Mouse (Mus musculus) adrenal gland, adult 10 weeks (tissue): ENCODE data around the gene Chrna10. TPM values are rescaled to one million over a fixed set of nuclear protein-coding genes. Genes with fewer than 3 reads are reported as not detected.

Source experiments
- polyA plus RNA-seq: library from polyadenylated mRNA; stranded (reverse); fragments of 350-450 nt; fragmentation: Illumina TruSeq; extraction: RNeasy Lipid Tissue Mini Kit (QIAGEN cat#74804); gene quantifications from one replicate; pipeline ENCODE4 v1.2.3, GENCODE M21; 2014; ENCODE audit warnings: low read depth, low replicate concordance

Gene Chrna10
- polyA plus RNA-seq, result not detected

DNA sequence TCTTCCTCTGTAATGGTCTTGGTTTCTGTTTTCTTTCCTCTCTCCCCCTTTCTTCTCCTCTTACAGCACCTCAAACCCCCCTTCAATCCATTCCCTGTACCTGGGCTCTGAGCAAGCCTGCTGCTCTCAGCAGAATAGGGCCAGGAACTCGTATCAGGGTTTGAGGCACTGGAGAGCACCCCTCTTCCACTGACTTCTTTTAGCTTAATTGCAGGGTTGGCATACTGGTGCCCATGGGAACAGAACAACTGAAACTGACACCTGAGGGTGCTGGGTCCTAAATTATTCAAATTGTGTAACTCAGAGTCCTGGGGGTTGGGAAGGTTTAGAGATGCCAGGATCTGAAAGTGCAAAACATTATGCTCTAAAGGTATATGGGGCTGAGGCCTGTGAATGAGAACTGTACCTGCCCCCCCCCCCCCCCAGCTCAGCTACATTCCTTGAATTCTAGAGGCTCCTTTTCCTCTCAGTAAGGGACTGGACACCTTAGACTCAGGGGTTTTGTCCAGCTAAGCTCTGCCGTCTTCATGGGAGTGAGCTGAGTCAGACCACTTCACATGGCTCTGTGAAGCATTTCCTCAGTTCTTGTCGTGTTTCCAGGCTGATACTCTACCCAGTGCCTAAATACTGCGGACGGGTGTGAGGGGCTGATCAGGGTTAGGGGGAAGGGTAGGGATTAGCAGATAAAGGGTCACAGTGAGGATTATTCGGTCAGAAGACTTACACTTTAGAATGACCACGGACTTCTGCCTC is at the start of gene Chrna10:
Gene Chrna10 (minus strand): TSS at position 250 of the 753 bp plus-strand sequence.

DNA sequence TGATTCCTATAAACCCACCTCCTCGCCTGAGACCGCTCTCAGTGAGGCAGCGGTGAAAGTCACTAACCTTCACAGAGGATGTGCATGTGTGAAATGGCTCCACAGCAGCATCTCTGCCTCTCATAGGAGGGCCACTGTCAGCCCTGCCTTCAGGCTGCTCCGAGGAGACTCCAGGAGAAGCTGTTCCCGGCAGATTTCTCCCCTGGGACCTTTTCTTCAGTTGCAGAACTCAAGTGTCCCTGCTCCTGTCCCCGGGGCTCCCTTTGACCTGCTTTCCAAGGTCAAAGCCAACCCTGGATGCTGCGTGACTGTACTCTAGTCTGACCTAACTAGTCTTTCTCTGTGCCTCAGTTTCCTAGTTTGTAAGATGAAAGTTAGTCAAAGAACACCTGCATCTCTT is 7.5 kb downstream of the Chrna10 start, which contains the start of gene Art5:
Gene Art5 (minus strand): TSS at position 319 of the 400 bp plus-strand sequence.

DNA sequence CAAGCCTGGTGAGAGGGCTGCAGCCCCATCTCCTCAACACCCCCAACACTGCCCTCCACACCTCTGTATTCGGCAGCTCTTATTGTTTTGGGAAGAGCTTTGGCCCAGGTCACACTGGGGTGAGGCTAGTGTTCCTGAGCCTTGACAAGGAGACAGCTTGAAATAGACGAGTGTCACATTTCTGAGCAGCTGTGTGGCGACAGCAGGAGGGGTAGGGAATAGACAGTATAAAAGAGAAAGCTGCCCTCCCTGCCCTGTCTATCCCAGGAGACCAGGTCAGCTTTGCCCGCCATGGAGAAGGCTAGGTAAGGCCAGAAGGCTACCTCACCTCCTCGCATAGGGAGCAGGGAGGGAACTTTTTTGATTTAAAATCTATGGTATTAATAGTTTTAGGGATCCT is 15.1 kb downstream of the Chrna10 start, which contains the start of gene Art1:
Gene Art1 (plus strand): TSS at position 257 of the 400 bp plus-strand sequence.

DNA sequence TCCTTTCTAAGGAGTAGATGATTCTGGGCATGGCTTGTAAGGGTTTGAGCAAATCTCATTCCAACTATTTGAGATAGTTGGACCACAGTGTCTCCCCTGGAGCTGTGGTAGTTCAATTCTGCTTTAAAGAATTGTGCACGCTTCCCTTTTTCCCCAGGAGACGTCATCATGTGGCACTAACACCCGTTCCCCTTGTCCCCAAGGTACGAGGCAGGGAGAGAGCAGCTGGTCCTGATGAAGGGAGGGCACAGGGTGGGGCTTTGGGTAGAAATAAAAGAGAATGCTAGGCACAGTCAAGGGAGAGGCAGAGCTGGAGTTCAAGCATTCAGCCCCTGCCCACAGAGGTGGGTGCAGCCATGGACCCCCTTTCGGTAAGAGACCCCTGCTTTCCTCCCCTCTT is 33.8 kb downstream of the Chrna10 start, which contains the start of gene Trpc2:
Gene Trpc2 (plus strand): TSS at position 301 of the 400 bp plus-strand sequence.

DNA sequence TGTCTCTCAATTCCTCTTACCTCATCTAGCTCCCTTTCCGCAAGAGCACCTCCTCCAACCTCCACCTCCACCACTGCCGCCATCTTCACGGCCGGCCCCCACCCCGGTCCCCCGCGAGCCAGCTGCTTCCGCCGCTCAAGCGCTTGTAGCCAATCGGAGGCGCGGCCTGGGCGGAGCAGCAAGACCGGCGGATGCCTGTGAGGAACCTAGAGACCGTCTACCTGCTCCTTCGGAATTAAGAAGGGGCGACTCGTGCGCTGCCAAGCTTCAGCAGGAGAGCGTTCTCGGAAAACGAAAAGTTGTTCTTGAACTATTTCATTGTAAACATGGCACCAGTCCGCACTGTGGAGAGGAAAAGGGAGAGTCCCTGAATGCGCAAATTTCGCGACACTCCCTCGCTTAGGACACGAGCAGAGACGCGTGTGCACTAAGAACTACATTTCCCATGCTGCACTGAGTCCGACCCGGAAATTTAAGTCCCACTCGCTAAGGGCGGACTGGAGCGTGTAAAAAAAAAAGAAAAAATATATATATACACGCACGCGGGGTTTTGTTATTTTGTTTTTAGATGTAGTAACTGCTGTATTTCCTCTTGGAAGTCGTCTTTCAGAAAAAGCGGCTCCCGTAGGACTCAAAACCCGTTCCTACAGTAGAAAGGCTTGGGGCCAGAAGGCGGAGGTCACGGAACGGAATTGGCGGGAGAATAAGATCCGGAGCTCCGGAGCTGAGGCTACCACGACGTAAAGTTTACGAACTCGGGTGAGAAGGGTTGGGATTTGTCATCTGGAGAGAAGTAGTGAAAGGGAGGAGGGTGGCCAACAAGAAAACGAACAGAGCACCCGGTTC is 51.4 kb downstream of the Chrna10 start, which contains the start of the genes Rnf121, Xndc1 and Xntrpc:
Gene Rnf121 (minus strand): TSS at position 424 of the 846 bp plus-strand sequence.
Gene Xndc1 (plus strand): TSS at position 466 of the 846 bp plus-strand sequence.
Gene Xntrpc (plus strand): TSS at position 668 of the 846 bp plus-strand sequence.

Other genes starting within 250 kb of the Chrna10 start
- not detected for gene Folr1, start 246.0 kb downstream of the Chrna10 start, polyA plus RNA-seq
- gene Lamtor1, start 210.9 kb downstream of the Chrna10 start, polyA plus RNA-seq, result 13.8 TPM
- not detected for gene Tomt, start 210.5 kb downstream of the Chrna10 start, polyA plus RNA-seq
- gene Lrrc51, start 182.9 kb downstream of the Chrna10 start, polyA plus RNA-seq, result 5.7 TPM
- gene Numa1, start 182.7 kb downstream of the Chrna10 start, polyA plus RNA-seq, result 110 TPM
- gene Il18bp, start 98.1 kb downstream of the Chrna10 start, polyA plus RNA-seq, result 16.7 TPM
- 13.8 TPM for gene Rnf121, start 51.4 kb downstream of the Chrna10 start, polyA plus RNA-seq
- 8.8 TPM for gene Xndc1, start 51.3 kb downstream of the Chrna10 start, polyA plus RNA-seq
- gene Xntrpc, start 51.1 kb downstream of the Chrna10 start, polyA plus RNA-seq, result not detected
- not detected for gene Trpc2, start 33.7 kb downstream of the Chrna10 start, polyA plus RNA-seq
- not detected for gene Art1, start 15.1 kb downstream of the Chrna10 start, polyA plus RNA-seq
- gene Art5, start 7.3 kb downstream of the Chrna10 start, polyA plus RNA-seq, result not detected
- gene Nup98, start 93.3 kb upstream of the Chrna10 start, polyA plus RNA-seq, result 65.3 TPM
- 78.5 TPM for gene Pgap2, start 93.4 kb upstream of the Chrna10 start, polyA plus RNA-seq
- 7.1 TPM for gene Rhog, start 139.2 kb upstream of the Chrna10 start, polyA plus RNA-seq
- 15.4 TPM for gene Stim1, start 151.0 kb upstream of the Chrna10 start, polyA plus RNA-seq